Mouse (Mus musculus): Measurements from ENCODE around the gene Icam1.
"Not testable (repeated sequence)": the region's sequence is repeated elsewhere in the genome, so short reads cannot be mapped to it uniquely, and the experiment has no call there.

Icam1 gene

DNA sequence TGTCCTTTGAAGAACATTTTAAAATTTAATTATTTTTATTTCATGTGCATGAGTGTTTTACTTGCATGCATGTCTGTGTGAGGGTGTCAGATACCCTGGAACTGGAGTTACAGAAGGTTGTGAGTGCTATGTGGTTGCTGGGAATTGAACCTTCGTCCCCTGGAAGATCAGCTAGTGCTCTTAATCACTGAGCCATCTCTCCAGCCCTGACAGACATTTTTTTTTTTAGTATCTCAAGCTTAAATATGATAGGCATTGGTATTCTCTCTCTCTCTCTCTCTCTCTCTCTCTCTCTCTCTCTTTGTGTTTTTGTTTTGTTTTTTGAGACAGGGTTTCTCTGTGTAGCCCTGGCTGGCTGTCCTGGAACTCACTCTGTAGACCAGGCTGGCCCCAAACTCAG is 29.0 kb downstream of the Icam1 start:
- DNase-seq (ENCODE audit: low read depth, low spot score) = not testable (repeated sequence)

GRCm38 (mm10) chr9:21045235-21045634 is 29.4 kb downstream of the Icam1 start:
- no peak for DNase-seq (ENCODE audit: low read depth, low spot score)

DNA sequence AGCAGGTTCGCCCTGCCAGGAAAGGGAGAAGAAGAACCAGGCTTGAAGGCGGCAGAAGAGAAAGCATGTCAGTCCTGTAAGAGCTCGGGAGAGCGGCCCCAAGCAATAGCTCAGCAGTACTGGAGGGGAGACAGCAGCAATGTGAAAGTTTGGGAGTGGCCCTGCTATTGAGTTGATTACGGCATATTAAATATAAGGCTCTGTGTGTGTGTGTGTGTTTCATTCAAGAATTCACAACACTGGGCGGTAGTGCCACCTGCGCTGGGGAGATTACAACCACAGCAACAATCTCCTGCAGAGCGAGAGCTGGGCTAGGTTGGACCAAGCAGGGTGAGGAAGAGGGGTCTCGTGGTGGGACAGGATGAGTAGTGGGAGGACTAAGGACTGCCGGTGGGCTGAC is 35.8 kb downstream of the Icam1 start:
- no peak for DNase-seq (ENCODE audit: low read depth, low spot score)

DNA sequence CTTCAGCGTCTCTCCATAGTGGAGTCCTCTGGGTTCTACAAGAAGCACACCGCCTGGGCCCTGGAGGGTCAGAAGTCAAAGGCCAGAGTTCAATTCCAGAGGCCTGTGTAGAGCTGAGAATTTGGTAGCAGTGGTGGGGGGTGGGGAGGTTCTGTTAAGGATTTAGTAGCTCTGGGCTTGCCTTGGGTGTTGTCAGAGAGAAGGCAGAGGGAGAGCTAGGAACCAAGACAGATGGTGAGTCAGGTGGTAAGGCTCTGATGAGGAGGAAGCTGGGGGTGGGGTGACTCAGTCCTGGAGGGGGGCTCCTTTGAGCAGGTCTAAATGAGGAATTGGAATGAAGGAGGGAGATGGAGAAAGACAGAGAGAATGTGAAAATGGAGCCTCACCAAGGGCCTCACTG is 47.1 kb downstream of the Icam1 start:
- DNase-seq (ENCODE audit: low read depth, low spot score) = no peak

GRCm38 (mm10) chr9:21067006-21067684 is 51.4 kb downstream of the Icam1 start, which contains the start of gene Zglp1:
TSS of gene Zglp1 (minus strand) at chr9:21067093.
- no peak for DNase-seq (ENCODE audit: low read depth, low spot score)

GRCm38 (mm10) chr9:21072641-21073040 is 56.9 kb downstream of the Icam1 start:
- no peak for DNase-seq (ENCODE audit: low read depth, low spot score)

GRCm38 (mm10) chr9:21073044-21073840 is 57.5 kb downstream of the Icam1 start, which contains the start of the genes Gm49373 and Fdx1l:
TSS of gene Gm49373 (minus strand) at chr9:21073096.
TSS of gene Fdx1l (minus strand) at chr9:21073614.
- peak; percentile 90 for DNase-seq (ENCODE audit: low read depth, low spot score)

GRCm38 (mm10) chr9:21074173-21074572 is 58.4 kb downstream of the Icam1 start:
- no peak for DNase-seq (ENCODE audit: low read depth, low spot score)

DNA sequence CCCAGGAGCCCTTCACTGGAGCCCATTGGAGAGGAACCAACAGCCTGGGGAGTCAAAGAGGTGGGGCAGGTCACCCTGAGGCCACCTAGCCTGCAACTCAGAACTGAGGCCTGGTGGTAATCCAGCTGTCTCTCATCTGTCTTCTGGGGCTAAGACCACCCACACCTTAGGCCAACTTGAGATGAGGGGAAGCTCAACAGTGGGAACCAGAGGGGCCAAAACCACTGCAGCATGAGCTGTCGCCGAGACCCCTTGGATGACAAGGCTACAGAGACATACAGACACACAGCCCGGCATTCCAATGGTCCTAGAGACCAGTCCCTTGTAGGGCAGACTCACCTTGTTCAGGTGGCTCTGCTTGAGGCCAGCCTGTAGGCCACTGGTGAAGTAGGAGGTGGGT is 59.8 kb downstream of the Icam1 start:
- no peak for DNase-seq (ENCODE audit: low read depth, low spot score)
